Mouse (Mus musculus) embryonic fibroblast, embryonic 13.5 days (primary cell): Measurements from ENCODE around the gene Bcar3.

Source experiments
- CTCF ChIP-seq: IDR thresholded peaks from 2 replicates; pipeline ENCODE4 v1.5.1; 2011; ENCODE audit warnings: mild to moderate bottlenecking, control low read depth, low read length, moderate library complexity, borderline replicate concordance; ENCODE audit not compliant: insufficient read depth
- POLR2A ChIP-seq: IDR thresholded peaks from 2 replicates; pipeline ENCODE4 v1.6.1; 2011; ENCODE audit warnings: low read depth, mild to moderate bottlenecking, control low read depth, low read length, moderate library complexity

- TF ChIP-seq CTCF = peak; percentile 60
- TF ChIP-seq POLR2A = no peak
Observed at GRCm38 (mm10) chr3:122312078-122312477, 18.1 kb downstream of the Bcar3 start.
